Mouse (Mus musculus): Measurements from ENCODE around the gene Atp8b2. TPM values are rescaled to one million over a fixed set of nuclear protein-coding genes. Genes with fewer than 3 reads are reported as not detected.

The Atp8b2 gene
- total and polyA plus RNA-seq, 3 experiments, result 15.7 to 27.3 (median 18.0) TPM

- Histone ChIP-seq H3K9ac (ENCODE audit: low read depth, low read length) (no peak overlapping the region), H3K27ac (no peak overlapping the region), H3K27me3 (ENCODE audit: control insufficient read depth, insufficient read depth, low read length) (no peaks in the 10 kb centered on the region), H3K79me2 (replicated peaks; ENCODE audit: control insufficient read depth, insufficient read depth, low read length) (no peaks in the 10 kb centered on the region), H3K36me3 (ENCODE audit: control insufficient read depth, insufficient read depth, low read length) (no peaks in the 10 kb centered on the region), H3K4me3 (no peak overlapping the region), H3K4me1 (ENCODE audit: control insufficient read depth, insufficient read depth, low read length) (no peaks in the 10 kb centered on the region)
- intact Hi-C loops (cut with DNase I), result no loop called here
- DNase-seq, result no peak
- TF ChIP-seq EP300 (IDR thresholded peaks at IDR 0.05; ENCODE audit: insufficient read depth, low read depth, low read length) (no peak), POLR2A (IDR thresholded peaks at IDR 0.05; ENCODE audit: insufficient read depth, low read depth, low read length) (no peak), CTCF (IDR thresholded peaks at IDR 0.05) (no peak)
These were observed 13.6 kb upstream of the Atp8b2 start for GRCm38 (mm10) chr3:89976859-89977258.

GRCm38 (mm10) chr3:89968509-89968908, 5.2 kb upstream of the Atp8b2 start:
- Histone ChIP-seq H3K9ac (ENCODE audit: low read depth, low read length) (no peak overlapping the region), H3K27me3 (ENCODE audit: control insufficient read depth, insufficient read depth, low read length) (no peaks in the 10 kb centered on the region), H3K4me3 (no peak overlapping the region), H3K27ac (no peak overlapping the region), H3K36me3 (ENCODE audit: control insufficient read depth, insufficient read depth, low read length) (no peaks in the 10 kb centered on the region), H3K79me2 (replicated peaks; ENCODE audit: control insufficient read depth, insufficient read depth, low read length) (no peaks in the 10 kb centered on the region), H3K4me1 (ENCODE audit: control insufficient read depth, insufficient read depth, low read length) (peaks cover 1% of the 10 kb centered on the region)
- DNase-seq, result no peak
- intact Hi-C loops (cut with DNase I), result no loop called here
- WGBS, result 36% methylated on average over 7 of the region's 7 CpGs
- TF ChIP-seq EP300 (IDR thresholded peaks at IDR 0.05; ENCODE audit: insufficient read depth, low read depth, low read length) (no peak), CTCF (IDR thresholded peaks at IDR 0.05) (no peak), POLR2A (IDR thresholded peaks at IDR 0.05; ENCODE audit: insufficient read depth, low read depth, low read length) (no peak)

- 70% methylated on average over 4 of the region's 4 CpGs for WGBS
- TF ChIP-seq POLR2A (IDR thresholded peaks at IDR 0.05; ENCODE audit: insufficient read depth, low read depth, low read length) (no peak), CTCF (IDR thresholded peaks at IDR 0.05) (peak; percentile 64)
These were observed 3.6 kb upstream of the Atp8b2 start for GRCm38 (mm10) chr3:89966946-89967345.

GRCm38 (mm10) chr3:89965972-89966371, 2.7 kb upstream of the Atp8b2 start:
- DNase-seq, result no peak
- H3K27me3 ChIP-seq (ENCODE audit: control insufficient read depth, insufficient read depth, low read length), result no peaks in the 10 kb centered on the region
- H3K79me2 ChIP-seq (replicated peaks; ENCODE audit: control insufficient read depth, insufficient read depth, low read length), result no peaks in the 10 kb centered on the region
- WGBS, result 89% methylated on average over 5 of the region's 5 CpGs
- no peaks in the 10 kb centered on the region for H3K36me3 ChIP-seq (ENCODE audit: control insufficient read depth, insufficient read depth, low read length)
- no peak overlapping the region for H3K9ac ChIP-seq (ENCODE audit: low read depth, low read length)
- no peak overlapping the region for H3K27ac ChIP-seq
- intact Hi-C loops (cut with DNase I), result no loop called here
- peaks cover 11% of the 10 kb centered on the region for H3K4me1 ChIP-seq (ENCODE audit: control insufficient read depth, insufficient read depth, low read length)
- TF ChIP-seq EP300 (IDR thresholded peaks at IDR 0.05; ENCODE audit: insufficient read depth, low read depth, low read length), result no peak
- no peak for TF ChIP-seq CTCF (IDR thresholded peaks at IDR 0.05)
- no peak for TF ChIP-seq POLR2A (IDR thresholded peaks at IDR 0.05; ENCODE audit: insufficient read depth, low read depth, low read length)
- no peak overlapping the region for H3K4me3 ChIP-seq

More at GRCm38 (mm10) chr3:89966946-89967345, 3.6 kb upstream of the Atp8b2 start:
- no peaks in the 10 kb centered on the region for H3K27me3 ChIP-seq (ENCODE audit: control insufficient read depth, insufficient read depth, low read length)
- no peak for DNase-seq
- H3K27ac ChIP-seq, result no peak overlapping the region
- no peak overlapping the region for H3K9ac ChIP-seq (ENCODE audit: low read depth, low read length)
- no peaks in the 10 kb centered on the region for H3K79me2 ChIP-seq (replicated peaks; ENCODE audit: control insufficient read depth, insufficient read depth, low read length)
- peaks cover 3% of the 10 kb centered on the region for H3K4me1 ChIP-seq (ENCODE audit: control insufficient read depth, insufficient read depth, low read length)
- no peaks in the 10 kb centered on the region for H3K36me3 ChIP-seq (ENCODE audit: control insufficient read depth, insufficient read depth, low read length)
- intact Hi-C loops (cut with DNase I), result no loop called here
- no peak overlapping the region for H3K4me3 ChIP-seq

- Histone ChIP-seq H3K27me3 (ENCODE audit: control insufficient read depth, insufficient read depth, low read length) (no peaks in the 10 kb centered on the region), H3K4me1 (ENCODE audit: control insufficient read depth, insufficient read depth, low read length) (peaks cover 12% of the 10 kb centered on the region), H3K9ac (ENCODE audit: low read depth, low read length) (no peak overlapping the region), H3K4me3 (no peak overlapping the region), H3K36me3 (ENCODE audit: control insufficient read depth, insufficient read depth, low read length) (no peaks in the 10 kb centered on the region), H3K27ac (no peak overlapping the region), H3K79me2 (replicated peaks; ENCODE audit: control insufficient read depth, insufficient read depth, low read length) (no peaks in the 10 kb centered on the region)
- WGBS, result 91% methylated on average over 8 of the region's 8 CpGs
- TF ChIP-seq POLR2A (IDR thresholded peaks at IDR 0.05; ENCODE audit: insufficient read depth, low read depth, low read length) (no peak), CTCF (IDR thresholded peaks at IDR 0.05) (no peak), EP300 (IDR thresholded peaks at IDR 0.05; ENCODE audit: insufficient read depth, low read depth, low read length) (no peak)
- intact Hi-C loops (cut with DNase I), result no loop called here
- no peak for DNase-seq
These were observed 2.2 kb upstream of the Atp8b2 start for GRCm38 (mm10) chr3:89965557-89965956.

GRCm38 (mm10) chr3:89963926-89964739, 825 bp upstream of the Atp8b2 start:
- Histone ChIP-seq H3K27me3 (ENCODE audit: control insufficient read depth, insufficient read depth, low read length) (no peaks in the 10 kb centered on the region), H3K36me3 (ENCODE audit: control insufficient read depth, insufficient read depth, low read length) (no peaks in the 10 kb centered on the region), H3K79me2 (replicated peaks; ENCODE audit: control insufficient read depth, insufficient read depth, low read length) (no peaks in the 10 kb centered on the region), H3K27ac (peak overlapping the region; percentile 93), H3K4me3 (peak overlapping the region; percentile 68), H3K9ac (ENCODE audit: low read depth, low read length) (peak overlapping the region; percentile 88), H3K4me1 (ENCODE audit: control insufficient read depth, insufficient read depth, low read length) (peaks cover 17% of the 10 kb centered on the region)
- TF ChIP-seq POLR2A (IDR thresholded peaks at IDR 0.05; ENCODE audit: insufficient read depth, low read depth, low read length) (peak; percentile 23; the same call in 1 of the 2 replicates), EP300 (IDR thresholded peaks at IDR 0.05; ENCODE audit: insufficient read depth, low read depth, low read length) (0 out of 2 replicates have a peak, but pooled peaks have one; percentile 19), CTCF (IDR thresholded peaks at IDR 0.05) (peak; percentile 99)
- intact Hi-C loops (cut with DNase I), result loop anchor here (1.0 to 5.0 kb wide), 4 partner anchors 11 to 97 kb away; partner anchors contain the start of genes 4933434E20Rik, Hax1 and Ubap2l
- DNase-seq, result peak; percentile 72 to 73
- 15% methylated on average over 22 of the region's 22 CpGs for WGBS
